Mouse (Mus musculus): Measurements from ENCODE around the gene C2cd4c.

C2cd4c gene

DNA sequence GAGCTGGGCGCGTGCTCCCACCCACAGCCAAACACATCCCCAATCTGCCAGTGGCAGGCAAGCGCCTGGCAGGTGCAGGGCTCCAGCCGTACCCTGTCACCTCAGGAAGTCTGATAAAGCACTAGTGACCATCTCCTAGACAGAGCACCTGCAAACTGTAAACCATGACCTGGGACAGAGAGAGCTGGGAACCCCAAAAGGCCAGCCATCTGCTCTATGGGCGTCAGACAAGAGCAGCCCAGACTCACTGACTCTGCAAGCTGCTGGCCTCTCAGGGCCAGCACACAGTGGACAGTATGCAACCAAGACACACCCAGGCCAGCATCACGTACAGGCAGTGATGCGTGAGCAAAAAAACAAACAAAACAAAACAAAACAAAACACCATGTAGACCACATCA is 34.9 kb downstream of the C2cd4c start:
- DNase-seq (ENCODE audit: low spot score) = no peak

- no peak for DNase-seq (ENCODE audit: low spot score)
Observed at GRCm38 (mm10) chr10:79578276-79578675, 35.5 kb downstream of the C2cd4c start.

DNA sequence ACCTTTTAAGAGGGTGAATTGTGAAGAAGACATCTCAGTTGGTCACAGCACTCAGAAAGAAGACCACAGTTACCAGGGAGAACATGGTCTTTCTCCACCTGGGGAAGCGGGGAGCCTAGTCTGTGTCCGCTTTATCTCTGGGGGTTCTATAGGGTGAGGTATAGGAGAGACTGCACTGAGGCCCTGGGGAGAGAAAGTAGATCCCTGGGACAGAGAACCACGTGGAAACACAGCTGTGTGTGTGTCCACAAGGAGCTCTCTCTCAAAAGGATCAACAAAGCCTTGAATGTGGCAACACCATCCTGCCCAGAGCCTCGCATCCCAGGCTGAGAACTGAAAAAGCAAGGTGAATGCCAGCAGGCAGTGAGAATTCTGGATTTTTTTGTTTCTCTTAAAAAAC is 36.4 kb downstream of the C2cd4c start:
- DNase-seq (ENCODE audit: low spot score) = no peak

DNA sequence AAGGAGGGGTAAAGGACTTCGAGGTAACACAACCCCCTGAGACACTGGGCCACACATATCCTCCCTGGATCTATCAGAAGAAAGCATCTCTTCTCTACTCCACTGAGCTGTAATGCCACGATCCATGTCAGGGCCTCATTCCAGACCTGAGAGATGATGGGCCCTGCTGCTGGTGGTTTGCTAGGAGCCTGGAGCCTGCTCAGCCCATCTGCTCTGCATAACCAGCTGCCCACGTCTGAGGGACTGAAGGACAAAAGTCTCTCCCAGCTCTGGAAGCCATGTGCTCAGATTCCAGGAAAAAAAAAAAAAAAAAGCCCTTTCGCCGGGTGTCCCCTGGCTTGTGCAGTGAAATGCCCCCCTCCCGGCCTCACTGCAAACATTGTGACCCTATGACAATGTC is 38.1 kb downstream of the C2cd4c start:
- no peak for DNase-seq (ENCODE audit: low spot score)

- no peak for DNase-seq (ENCODE audit: low spot score)
Observed at GRCm38 (mm10) chr10:79574796-79575195, 39.0 kb downstream of the C2cd4c start.

- no peak for DNase-seq (ENCODE audit: low spot score)
Observed at GRCm38 (mm10) chr10:79574350-79574749, 39.5 kb downstream of the C2cd4c start.

- DNase-seq (ENCODE audit: low spot score) = no peak
Observed at GRCm38 (mm10) chr10:79573611-79574010, 40.2 kb downstream of the C2cd4c start.

DNA sequence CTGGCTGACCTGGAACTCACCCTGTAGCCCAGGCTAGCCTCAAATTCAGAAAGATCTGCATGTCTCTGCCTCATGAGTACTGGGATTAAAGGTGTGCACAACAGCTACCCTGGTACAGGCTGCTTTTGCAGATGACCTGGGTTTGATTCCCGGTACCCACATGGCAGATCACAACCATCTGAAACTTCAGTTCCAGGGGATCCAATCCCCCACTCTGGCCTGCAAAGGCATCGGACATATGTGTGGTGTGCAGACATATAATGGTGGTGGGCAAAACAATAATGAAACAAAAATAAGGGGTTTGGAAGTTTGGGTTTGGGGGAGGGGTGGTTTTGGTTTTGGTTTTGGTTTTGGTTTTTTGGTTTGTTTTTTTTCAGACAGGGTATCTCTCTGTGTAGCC is 42.5 kb downstream of the C2cd4c start:
- no peak for DNase-seq (ENCODE audit: low spot score)

- DNase-seq (ENCODE audit: low spot score) = no peak
Observed at GRCm38 (mm10) chr10:79569921-79570320, 43.9 kb downstream of the C2cd4c start.

DNA sequence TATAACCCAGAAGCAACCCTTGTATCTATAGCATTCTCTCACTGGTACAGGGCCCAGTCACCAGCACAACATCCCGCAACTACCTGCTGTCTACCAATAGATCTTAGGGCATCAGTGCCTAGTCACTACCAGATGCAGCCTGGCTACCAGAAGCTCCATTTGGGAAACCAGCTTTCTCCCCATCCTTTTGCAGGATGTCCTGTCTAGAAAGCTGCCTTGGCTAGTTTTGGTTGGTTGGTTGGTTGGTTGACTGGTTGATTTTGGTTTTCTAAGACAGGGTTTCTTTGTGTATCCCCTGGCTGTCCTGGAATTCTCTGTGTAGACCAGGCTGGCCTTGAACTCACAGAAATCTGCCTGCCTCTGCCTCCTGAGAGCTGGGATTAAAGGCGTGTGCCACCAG is 54.1 kb downstream of the C2cd4c start:
- no peak for DNase-seq (ENCODE audit: low spot score)

DNA sequence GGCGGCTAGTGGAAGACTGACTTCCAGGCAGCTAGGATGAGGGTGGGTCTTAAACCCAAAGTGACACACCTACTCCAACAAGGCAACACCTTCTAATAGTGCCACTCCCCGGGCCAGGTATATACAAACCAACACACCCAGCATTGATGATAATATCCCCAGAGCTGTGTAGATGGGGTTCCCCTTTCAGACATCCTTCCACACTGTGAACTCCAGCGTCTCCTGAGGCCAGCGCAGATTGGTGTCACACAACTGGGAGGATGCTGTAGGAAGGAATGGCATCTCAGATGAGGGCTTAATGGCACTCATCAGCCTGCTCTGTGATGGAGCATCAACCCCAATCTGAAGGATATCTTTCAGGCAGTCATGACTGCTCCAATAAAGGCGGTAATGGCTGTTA is 56.3 kb downstream of the C2cd4c start:
- no peak for DNase-seq (ENCODE audit: low spot score)

DNA sequence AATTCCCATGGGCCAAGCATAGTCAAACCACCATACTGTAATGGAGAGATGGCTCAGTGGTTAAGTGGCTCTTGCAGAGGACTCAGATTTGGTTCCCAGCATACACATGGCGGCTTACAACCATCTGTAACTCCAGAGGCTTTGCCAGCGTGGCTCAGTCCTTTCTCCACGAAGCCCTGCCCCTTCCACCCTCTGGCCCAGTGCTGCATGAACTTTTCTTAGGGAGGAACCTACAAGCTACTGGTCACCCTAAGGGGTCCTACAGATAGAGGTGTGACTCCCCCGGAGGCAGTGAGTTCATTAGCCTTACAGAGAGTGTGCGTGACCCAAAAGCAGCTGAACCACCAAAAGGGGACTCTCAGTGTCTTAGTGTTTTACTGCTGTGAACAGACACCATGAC is 56.9 kb downstream of the C2cd4c start:
- no peak for DNase-seq (ENCODE audit: low spot score)

Measured in ovary, postnatal 36 days (tissue).